Mouse (Mus musculus) embryonic fibroblast, embryonic 13.5 days (primary cell): ENCODE results near the gene Cntnap2.

Source experiments
- CTCF ChIP-seq: IDR thresholded peaks from 2 replicates; pipeline ENCODE4 v1.5.1; 2011; ENCODE audit warnings: mild to moderate bottlenecking, control low read depth, low read length, moderate library complexity, borderline replicate concordance; ENCODE audit not compliant: insufficient read depth
- POLR2A ChIP-seq: IDR thresholded peaks from 2 replicates; pipeline ENCODE4 v1.6.1; 2011; ENCODE audit warnings: low read depth, mild to moderate bottlenecking, control low read depth, low read length, moderate library complexity

- TF ChIP-seq POLR2A (no peak), CTCF (no peak)
Measured at GRCm38 (mm10) chr6:47343245-47343644, 2284.1 kb downstream of the Cntnap2 start.
